Mouse (Mus musculus): Measurements from ENCODE around the gene Tmem132a. TPM values are rescaled to one million over a fixed set of nuclear protein-coding genes. Genes with fewer than 3 reads are reported as not detected.

Tmem132a gene
- total RNA-seq (2012; rRNA removed) (2.0 and 2.9 TPM in 2 replicates), total RNA-seq (2014; rRNA removed) (0.05 TPM in 1 of 2 replicates, not detected in the other), polyA plus RNA-seq (2012; ENCODE audit: insufficient read length, low read depth) (20.2 and 22.9 TPM in 2 replicates)

GRCm38 (mm10) chr19:10869886-10870527 is at the start of gene Tmem132a:
TSS of gene Tmem132a (minus strand) at chr19:10869940.
- Histone ChIP-seq H3K27me3 (replicated peaks) (no peaks in the 10 kb centered on the region), H3K27ac (ENCODE audit: insufficient read depth, low read depth) (no peak within 1 kb of the TSS), H3K4me2 (ENCODE audit: insufficient read depth, low read depth, poor library complexity, severe bottlenecking) (no peak within 1 kb of the TSS), H3K9me3 (replicated peaks; ENCODE audit: low read length) (no peaks in the 10 kb centered on the region), H3K4me1 (ENCODE audit: control insufficient read depth in 1 of 2, insufficient read depth in 2 of 2) (no peaks in the 10 kb centered on the region), H3K4me3 (replicated peaks in 1 of 3; ENCODE audit: low read depth in 2 of 3, low read length in 2 of 3, poor library complexity in 1 of 3) (no peak within 1 kb of the TSS), H3K36me3 (replicated peaks in 1 of 2; ENCODE audit: control insufficient read depth in 1 of 2, insufficient read depth in 1 of 2, low read length in 1 of 2) (peaks cover 37 to 55% of the 10 kb centered on the region in 2 experiments), H3K9ac (ENCODE audit: insufficient read depth, low read depth) (no peak within 1 kb of the TSS), H3K79me2 (replicated peaks; ENCODE audit: control insufficient read depth, extremely low read depth, insufficient read depth, poor library complexity, severe bottlenecking) (no peaks in the 10 kb centered on the region)
- no peak for DNase-seq (ENCODE audit: extremely low read depth)
- in situ Hi-C loops (cut with MboI; ENCODE audit: low pct_ligation_motif_present, low pct_unique_long_range_greater_than_20kb, low sequenced_read_pairs) (no loop called here), dilution Hi-C loops (cut with MboI; ENCODE audit: extremely low pct_ligation_motif_present, extremely low pct_unique_long_range_greater_than_20kb, low sequenced_read_pairs) (no loop called here)
- no peak for TF ChIP-seq SIN3A (IDR thresholded peaks at IDR 0.05; ENCODE audit: low read length)
- no peak for TF ChIP-seq MEF2A (IDR thresholded peaks at IDR 0.05; ENCODE audit: borderline replicate concordance, low read depth, low read length)
- no peak for TF ChIP-seq NRF1 (IDR thresholded peaks at IDR 0.05; ENCODE audit: low read depth, low read length)
- TF ChIP-seq MXI1 (IDR thresholded peaks at IDR 0.05; ENCODE audit: low read depth, low read length), result no peak
- TF ChIP-seq IRF4 (IDR thresholded peaks at IDR 0.05; ENCODE audit: low read depth, low read length), result no peak
- no peak for TF ChIP-seq MAFK (IDR thresholded peaks at IDR 0.05; ENCODE audit: insufficient replicate concordance, low read length)

GRCm38 (mm10) chr19:10918321-10918991 is 48.7 kb upstream of the Tmem132a start:
- Histone ChIP-seq H3K27me3 (replicated peaks) (no peaks in the 10 kb centered on the region), H3K4me3 (replicated peaks in 1 of 3; ENCODE audit: low read depth in 2 of 3, low read length in 2 of 3, poor library complexity in 1 of 3) (no peak overlapping the region), H3K79me2 (replicated peaks; ENCODE audit: control insufficient read depth, extremely low read depth, insufficient read depth, poor library complexity, severe bottlenecking) (no peaks in the 10 kb centered on the region)

More at GRCm38 (mm10) chr19:10918321-10918991, 48.7 kb upstream of the Tmem132a start:
- Histone ChIP-seq H3K27ac (ENCODE audit: insufficient read depth, low read depth) (no peak overlapping the region), H3K4me1 (ENCODE audit: control insufficient read depth in 1 of 2, insufficient read depth in 2 of 2) (peaks cover 17 to 55% of the 10 kb centered on the region in 2 experiments), H3K9ac (ENCODE audit: insufficient read depth, low read depth) (no peak overlapping the region), H3K36me3 (replicated peaks in 1 of 2; ENCODE audit: control insufficient read depth in 1 of 2, insufficient read depth in 1 of 2, low read length in 1 of 2) (no peaks in the 10 kb centered on the region), H3K9me3 (replicated peaks; ENCODE audit: low read length) (no peaks in the 10 kb centered on the region), H3K4me2 (ENCODE audit: insufficient read depth, low read depth, poor library complexity, severe bottlenecking) (no peak overlapping the region)
- TF ChIP-seq ELF1 (IDR thresholded peaks at IDR 0.05; ENCODE audit: low read depth, low read length) (no peak), MAX (IDR thresholded peaks at IDR 0.05; ENCODE audit: low read length) (no peak), RAD21 (IDR thresholded peaks at IDR 0.05; ENCODE audit: low read depth, low read length) (no peak), ZMIZ1 (IDR thresholded peaks at IDR 0.05; ENCODE audit: low read depth, low read length) (no peak), JUN (IDR thresholded peaks at IDR 0.05; ENCODE audit: insufficient read depth, low read depth, low read length) (no peak), TBP (conservative IDR thresholded peaks at IDR 0.05; ENCODE audit: low read depth, low read length) (no peak), IRF4 (IDR thresholded peaks at IDR 0.05; ENCODE audit: low read depth, low read length) (no peak), KAT2A (IDR thresholded peaks at IDR 0.05; ENCODE audit: insufficient replicate concordance, low read length) (no peak), ZNF384 (IDR thresholded peaks at IDR 0.05; ENCODE audit: low read depth, low read length) (no peak), MAFK (IDR thresholded peaks at IDR 0.05; ENCODE audit: insufficient replicate concordance, low read length) (no peak), NRF1 (IDR thresholded peaks at IDR 0.05; ENCODE audit: low read depth, low read length) (no peak), SIN3A (IDR thresholded peaks at IDR 0.05; ENCODE audit: low read length) (no peak), E2F4 (IDR thresholded peaks at IDR 0.05; ENCODE audit: insufficient replicate concordance, low read depth, low read length) (no peak), TCF12 (IDR thresholded peaks at IDR 0.05; ENCODE audit: low read depth, low read length) (no peak), CHD1 (IDR thresholded peaks at IDR 0.05; ENCODE audit: low read depth, low read length) (no peak)
- no peak for DNase-seq (ENCODE audit: extremely low read depth)
- dilution Hi-C loops (cut with MboI; ENCODE audit: extremely low pct_ligation_motif_present, extremely low pct_unique_long_range_greater_than_20kb, low sequenced_read_pairs), result no loop called here
- in situ Hi-C loops (cut with MboI; ENCODE audit: low pct_ligation_motif_present, low pct_unique_long_range_greater_than_20kb, low sequenced_read_pairs), result no loop called here
